Mouse (Mus musculus) spleen, adult 2 months (tissue): ENCODE measurements around the gene Pin1rt1.

Source experiments
- CTCF ChIP-seq: fragments of 200-500 bp; IDR thresholded peaks from 2 replicates; pipeline ENCODE4 v1.5.1; 2011; ENCODE audit warnings: mild to moderate bottlenecking, inconsistent platforms; ENCODE audit not compliant: insufficient read depth, insufficient read length, insufficient replicate concordance; ENCODE audit errors: extremely low read depth
- POLR2A ChIP-seq: fragments of 200-500 bp; IDR thresholded peaks from 2 replicates; pipeline ENCODE4 v1.6.1; 2011; ENCODE audit warnings: low read depth, low read length, inconsistent platforms

GRCm38 (mm10) chr2:104717231-104717735 is 1.1 kb upstream of the Pin1rt1 start:
- TF ChIP-seq POLR2A, result no peak
- TF ChIP-seq CTCF, result no peak
